Mouse (Mus musculus) megakaryocyte-erythroid progenitor cell, adult 5-6 weeks (primary cell): ENCODE results near the gene Krtdap. TPM values are rescaled to one million over a fixed set of nuclear protein-coding genes. Genes with fewer than 3 reads are reported as not detected.
"Not testable (repeated sequence)": the region's sequence is repeated elsewhere in the genome, so short reads cannot be mapped to it uniquely, and the experiment has no call there.

Source experiments
- ATAC-seq: replicated peaks from 2 replicates; pipeline ENCODE4 v1.8.0; 2016; ENCODE audit warnings: mild to moderate bottlenecking, inconsistent platforms; ENCODE audit not compliant: severe bottlenecking, poor library complexity, low FRiP score, low TSS enrichment
- total RNA-seq, 2 experiments: library from RNA; stranded (forward) in 1 of 2; stranded (reverse) in 1 of 2; fragments of 200-1000, 215-1000 nt in 1 of 2; fragments of >200 nt in 1 of 2; fragmentation: Nextera tagmentation in 1 of 2; gene quantifications; 2 replicates each; pipeline ENCODE4 v1.2.3; 2014 to 2017

The Krtdap gene
- total RNA-seq (2014; fragmentation: Nextera tagmentation) (not detected in 2 replicates), total RNA-seq (2017) (not detected in 2 replicates)

GRCm38 (mm10) chr7:30787377-30788022 lies at the start of gene Krtdap:
Krtdap (plus strand) TSS chr7:30787896.
- no peak for ATAC-seq

- ATAC-seq: not testable (repeated sequence)
Observed at GRCm38 (mm10) chr7:30742570-30742969, 45.1 kb upstream of the Krtdap start.

GRCm38 (mm10) chr7:30743617-30744016 lies 44.1 kb upstream of the Krtdap start, which contains the start of gene Gapdhs:
Gapdhs (minus strand) TSS chr7:30743681.
- ATAC-seq: not testable (repeated sequence)

DNA sequence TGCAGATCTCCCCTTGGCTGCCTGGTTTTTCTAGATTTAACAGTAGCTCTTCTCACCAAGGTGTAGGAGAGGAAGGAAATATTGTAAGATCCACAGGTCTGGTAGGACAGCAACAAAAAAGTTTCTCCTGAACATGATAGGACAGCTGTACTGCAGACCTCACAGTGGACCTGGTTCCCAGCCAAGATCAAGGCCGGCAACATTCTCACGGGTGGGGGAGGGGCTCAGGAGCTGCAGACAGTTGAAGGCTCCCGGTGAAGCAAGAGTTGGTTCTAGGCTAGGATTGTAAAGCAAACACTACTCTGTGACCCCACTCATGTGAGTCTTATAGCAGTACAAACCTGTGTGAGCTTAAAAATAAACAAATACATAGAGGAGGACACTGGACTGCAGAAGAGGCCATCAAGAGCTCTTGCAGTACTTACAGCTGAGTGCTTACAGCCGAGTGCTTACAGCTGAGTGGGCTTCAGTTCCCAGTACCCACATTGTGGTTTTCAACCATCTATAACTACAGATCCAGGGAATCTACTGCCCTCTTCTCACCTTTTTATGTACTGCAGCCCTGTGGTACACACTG lies 43.6 kb upstream of the Krtdap start:
- ATAC-seq: no peak

GRCm38 (mm10) chr7:30747525-30748204 lies 40.0 kb upstream of the Krtdap start:
- ATAC-seq: no peak

GRCm38 (mm10) chr7:30749824-30750606 lies 37.7 kb upstream of the Krtdap start:
- peak; percentile 39; the same call in 1 of the 2 replicates for ATAC-seq

GRCm38 (mm10) chr7:30751086-30751669 lies 36.5 kb upstream of the Krtdap start, which contains the start of gene Sbsn:
Sbsn (plus strand) TSS chr7:30751471.
- ATAC-seq: no peak

DNA sequence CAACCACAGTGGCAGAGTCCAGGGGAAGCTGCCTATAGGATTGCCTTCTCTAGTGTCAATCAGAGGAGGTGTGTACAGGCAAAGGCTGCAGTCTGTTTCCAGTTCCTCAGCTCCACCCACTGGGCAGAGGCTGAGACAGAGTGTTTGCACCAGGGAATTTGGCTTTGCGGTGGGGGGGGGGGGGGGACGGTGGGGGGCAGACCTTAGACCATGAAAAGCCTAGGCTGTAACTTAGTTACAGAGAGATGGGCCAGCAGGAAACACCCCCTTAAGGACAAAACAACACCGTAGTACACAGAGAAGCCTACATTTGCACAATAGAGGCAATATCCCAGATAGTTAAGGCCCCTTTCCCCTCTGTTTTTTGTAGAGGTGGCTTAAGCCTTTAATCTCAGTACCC lies 30.7 kb upstream of the Krtdap start:
- no peak for ATAC-seq

- no peak for ATAC-seq
Observed at GRCm38 (mm10) chr7:30758853-30759252, 28.8 kb upstream of the Krtdap start.

- peak; percentile 79 for ATAC-seq
Observed at GRCm38 (mm10) chr7:30761769-30762352, 25.8 kb upstream of the Krtdap start.

GRCm38 (mm10) chr7:30763456-30763855 lies 24.2 kb upstream of the Krtdap start, which contains the start of gene Dmkn:
Dmkn (plus strand) TSS chr7:30763756.
- ATAC-seq: no peak

- no peak for ATAC-seq
Observed at GRCm38 (mm10) chr7:30765173-30765572, 22.5 kb upstream of the Krtdap start.

DNA sequence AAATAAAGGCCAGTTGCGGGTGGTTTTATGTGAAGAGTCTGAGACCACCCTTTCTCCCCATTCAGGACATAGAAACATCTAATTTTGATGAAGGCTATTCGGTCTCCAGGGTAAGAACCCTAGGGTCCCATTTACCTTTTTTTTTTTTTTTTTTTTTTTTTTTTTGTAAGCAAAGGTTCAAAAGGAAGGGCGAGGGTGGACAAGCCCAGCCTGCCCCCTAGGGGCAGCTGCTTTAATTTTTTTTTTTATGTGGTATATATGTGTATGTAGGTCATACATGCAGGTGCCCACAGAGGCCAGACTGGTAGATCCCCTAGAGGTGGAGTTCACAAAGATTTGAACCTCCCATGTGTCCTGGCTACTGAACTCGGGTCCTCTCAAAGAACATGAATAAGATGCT lies 21.3 kb upstream of the Krtdap start:
- ATAC-seq: no peak

DNA sequence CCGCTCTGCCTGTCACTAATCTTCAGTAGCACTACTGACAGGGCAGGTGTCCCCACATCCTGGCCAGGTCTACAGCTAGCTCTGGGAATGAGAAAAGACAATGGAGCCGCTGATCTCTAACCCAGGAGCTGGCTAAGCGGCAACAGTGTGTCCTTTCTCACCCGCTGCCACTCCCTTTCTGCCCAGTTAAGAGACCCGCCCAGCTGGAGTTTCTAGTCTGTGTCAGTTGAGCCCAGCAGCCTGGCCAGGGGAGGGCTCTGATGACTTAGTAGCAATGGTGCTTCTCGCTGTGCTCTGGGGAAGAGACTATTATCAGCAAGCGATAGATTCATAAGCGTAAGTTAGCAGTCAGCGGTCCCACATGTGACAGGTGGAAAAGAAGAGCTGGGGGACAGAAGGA lies 18.5 kb upstream of the Krtdap start:
- peak; percentile 53; the same call in 1 of the 2 replicates for ATAC-seq

DNA sequence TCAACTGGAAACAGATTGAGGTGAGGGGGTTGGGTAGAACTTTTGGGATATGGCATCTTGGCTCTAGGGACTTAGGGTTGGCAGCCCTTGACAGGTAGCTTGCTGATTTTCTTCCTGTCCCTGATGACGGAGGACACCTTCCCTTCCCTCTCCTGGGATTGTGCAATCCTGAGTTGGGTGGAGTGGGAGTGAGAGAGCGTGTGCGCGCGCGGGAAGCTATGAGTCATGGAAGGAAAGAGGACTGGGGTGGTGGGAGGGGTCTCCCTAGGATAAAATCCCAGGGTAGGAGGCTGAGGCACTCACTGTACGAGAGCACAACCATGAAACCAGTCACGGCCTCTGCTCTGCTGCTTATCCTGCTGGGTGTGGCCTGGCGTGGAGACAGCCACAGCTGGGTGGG lies 11.6 kb upstream of the Krtdap start:
- no peak for ATAC-seq

DNA sequence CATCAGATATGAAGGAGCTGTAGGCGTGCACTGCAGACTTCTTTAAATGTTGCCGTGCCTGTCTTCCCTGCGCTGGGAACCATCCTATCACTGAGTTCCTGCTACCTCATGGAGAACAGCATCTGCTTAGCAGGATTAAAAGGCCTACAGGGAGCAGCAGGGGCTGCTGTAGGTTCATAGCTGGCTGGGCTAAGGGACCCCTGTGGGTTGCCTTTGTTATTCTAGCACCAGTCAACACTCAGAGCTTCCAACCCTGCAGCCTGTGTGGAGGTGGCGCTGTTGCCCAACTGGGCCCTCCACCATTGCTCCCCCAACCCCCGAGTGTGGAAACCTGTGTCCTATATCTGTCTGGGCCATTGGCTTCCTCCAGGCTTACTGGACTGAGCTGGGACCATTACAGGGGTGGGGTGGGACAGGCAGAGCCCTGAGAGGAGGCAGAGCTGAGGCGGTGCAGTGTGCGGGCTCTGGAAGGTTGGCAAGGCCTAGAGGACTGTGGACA lies 10.6 kb upstream of the Krtdap start:
- no peak for ATAC-seq

- ATAC-seq: no peak
Observed at GRCm38 (mm10) chr7:30777911-30778310, 9.8 kb upstream of the Krtdap start.

DNA sequence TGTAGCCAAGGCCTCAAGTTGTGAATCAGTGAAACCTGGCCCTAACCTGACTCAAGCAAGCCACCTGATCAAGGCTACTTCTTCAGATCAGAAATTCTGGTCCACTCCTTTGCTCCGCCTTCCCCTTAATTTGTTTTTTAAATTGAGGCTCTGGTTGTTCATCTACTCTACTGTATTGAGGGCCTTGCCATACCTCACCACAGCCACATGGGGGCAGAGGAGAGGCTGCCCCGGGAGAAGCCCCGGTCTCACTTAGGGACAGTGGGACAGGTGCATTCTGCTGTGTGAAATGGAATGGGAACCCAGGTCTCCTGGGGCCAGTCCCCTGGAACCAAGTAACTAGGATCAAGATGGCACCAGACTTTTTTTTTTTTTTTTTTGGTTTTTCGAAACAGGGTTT lies 5.9 kb upstream of the Krtdap start:
- peak; percentile 75 for ATAC-seq

DNA sequence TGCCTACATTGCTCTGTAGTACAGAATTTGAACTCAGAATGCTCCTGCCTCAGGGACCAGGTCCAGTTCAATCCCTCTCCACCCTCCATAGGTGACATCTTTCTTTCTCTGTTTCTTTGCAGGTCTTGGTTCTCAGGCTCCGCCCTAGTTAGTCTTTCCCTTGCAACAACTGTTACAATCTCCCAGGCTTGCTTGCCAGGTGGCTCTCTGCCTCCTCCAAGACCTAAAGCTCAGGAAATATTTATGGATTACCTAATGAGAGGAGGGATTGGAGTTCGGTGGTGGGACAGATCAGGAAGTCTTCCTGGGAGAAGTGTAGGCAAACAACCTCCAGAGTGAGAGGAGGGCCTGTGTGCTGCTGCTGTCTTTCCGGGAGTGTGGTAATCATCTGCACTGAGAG lies 5.0 kb upstream of the Krtdap start:
- ATAC-seq: no peak
